ENCODE assay signal across 10 mouse cellular contexts in genomic region chr11:110483165-110483564, GRCm38 (mm10).
A peak's percentile ranks its signal among the peaks of the same experiment; 100 is the strongest.
DNase-seq lines count a peak whose midpoint lies in the region; ATAC-seq lines count a peak whose summit lies in the region.
"Had no signal": no experiment of that assay in that cellular context is flagged by ENCODE, and none has a peak within 500 bp of the region (broad histone marks: within the 10 kb centered on the region; RNA-seq: fewer than 3 reads in every experiment).

No protein-coding gene starts in this region.

- peak; percentile 67 for DNase-seq in hindbrain, embryonic 14.5 days (ENCODE audit: low spot score)
- DNase-seq in adrenal gland, postnatal 10 days, result peak; percentile 62
- DNase-seq in liver, embryonic 11.5 days (ENCODE audit: low spot score), result no peak
- peak; percentile 85 for DNase-seq in retina, postnatal 1 day
- DNase-seq in layer of hippocampus, postnatal 36 days, result no peak

- H3K36me3 ChIP-seq in hindbrain, embryonic 14.5 days (replicated peaks; ENCODE audit: control insufficient read depth, insufficient read depth), result no peaks in the 10 kb centered on the region
- H3K36me3 ChIP-seq in hindbrain, embryonic 13.5 days, result peaks cover 7% of the 10 kb centered on the region; the same call in 1 of the 2 replicates
- no peaks in the 10 kb centered on the region for H3K36me3 ChIP-seq in heart, embryonic 12.5 days
- no peaks in the 10 kb centered on the region for H3K36me3 ChIP-seq in liver, embryonic 11.5 days (ENCODE audit: control insufficient read depth, insufficient read depth, low read length)

- H3K27ac ChIP-seq in hindbrain, embryonic 14.5 days, result no peak overlapping the region
- no peak overlapping the region for H3K27ac ChIP-seq in hindbrain, embryonic 13.5 days
- H3K27ac ChIP-seq in heart, embryonic 12.5 days (ENCODE audit: poor library complexity, severe bottlenecking), result no peak overlapping the region
- no peak overlapping the region for H3K27ac ChIP-seq in liver, embryonic 11.5 days (ENCODE audit: low read depth, low read length)
- H3K27ac ChIP-seq: embryonic facial prominence, embryonic 15.5 days; macrophage had no signal

- H3K27me3 ChIP-seq in hindbrain, embryonic 14.5 days (ENCODE audit: control insufficient read depth, insufficient read depth, low read length), result 0 out of 2 replicates have a peak, but pooled peaks cover 3% of the 10 kb centered on the region
- peaks cover 22% of the 10 kb centered on the region for H3K27me3 ChIP-seq in hindbrain, embryonic 13.5 days
- no peaks in the 10 kb centered on the region for H3K27me3 ChIP-seq in heart, embryonic 12.5 days (replicated peaks)
- no peaks in the 10 kb centered on the region for H3K27me3 ChIP-seq in liver, embryonic 11.5 days (replicated peaks; ENCODE audit: control insufficient read depth, insufficient read depth, low read length)
- H3K27me3 ChIP-seq: embryonic facial prominence, embryonic 15.5 days had no signal

- H3K4me3 ChIP-seq in hindbrain, embryonic 14.5 days (replicated peaks; ENCODE audit: low read length), result no peak overlapping the region
- no peak overlapping the region for H3K4me3 ChIP-seq in hindbrain, embryonic 13.5 days
- no peak overlapping the region for H3K4me3 ChIP-seq in heart, embryonic 12.5 days
- H3K4me3 ChIP-seq in liver, embryonic 11.5 days (ENCODE audit: low read depth, low read length), result no peak overlapping the region
- H3K4me3 ChIP-seq: embryonic facial prominence, embryonic 15.5 days had no signal

- H3K9ac ChIP-seq in hindbrain, embryonic 14.5 days, result no peak overlapping the region
- no peak overlapping the region for H3K9ac ChIP-seq in hindbrain, embryonic 13.5 days
- H3K9ac ChIP-seq in heart, embryonic 12.5 days, result no peak overlapping the region
- no peak overlapping the region for H3K9ac ChIP-seq in liver, embryonic 11.5 days (ENCODE audit: low read depth, low read length)
- H3K9ac ChIP-seq: embryonic facial prominence, embryonic 15.5 days had no signal

- no peak for ATAC-seq in hindbrain, embryonic 14.5 days (ENCODE audit: low FRiP score)
- no peak for ATAC-seq in hindbrain, embryonic 13.5 days (ENCODE audit: low FRiP score)
- peak; percentile 70 for ATAC-seq in CD4-positive, CD25-positive, alpha-beta regulatory T cell, adult 4 months
- 0 out of 2 replicates have a peak, but pooled peaks have one; percentile 33 for ATAC-seq in heart, embryonic 12.5 days (ENCODE audit: insufficient number of reproducible peaks, low FRiP score)
- ATAC-seq in liver, embryonic 11.5 days (replicated peaks; ENCODE audit: low FRiP score), result peak; percentile 70

- no peak overlapping the region for H3K4me2 ChIP-seq in hindbrain, embryonic 14.5 days (replicated peaks)
- no peak overlapping the region for H3K4me2 ChIP-seq in hindbrain, embryonic 13.5 days
- H3K4me2 ChIP-seq in heart, embryonic 12.5 days, result no peak overlapping the region
- H3K4me2 ChIP-seq in liver, embryonic 11.5 days, result no peak overlapping the region
- H3K4me2 ChIP-seq: embryonic facial prominence, embryonic 15.5 days had no signal

- no peaks in the 10 kb centered on the region for H3K9me3 ChIP-seq in hindbrain, embryonic 14.5 days (ENCODE audit: control insufficient read depth, low read length)
- peaks cover 7% of the 10 kb centered on the region; the same call in 1 of the 2 replicates for H3K9me3 ChIP-seq in hindbrain, embryonic 13.5 days
- no peaks in the 10 kb centered on the region for H3K9me3 ChIP-seq in heart, embryonic 12.5 days (replicated peaks)
- no peaks in the 10 kb centered on the region for H3K9me3 ChIP-seq in liver, embryonic 11.5 days (ENCODE audit: control insufficient read depth, low read length)
- H3K9me3 ChIP-seq: embryonic facial prominence, embryonic 15.5 days had no signal

- 24% methylated on average over 6 of the region's 6 CpGs for WGBS in hindbrain, embryonic 14.5 days
- 27% methylated on average over 6 of the region's 6 CpGs for WGBS in hindbrain, embryonic 13.5 days
- 20% methylated on average over 6 of the region's 6 CpGs for WGBS in heart, embryonic 12.5 days
- 21% methylated on average over 6 of the region's 6 CpGs for WGBS in liver, embryonic 11.5 days

- peaks cover 19% of the 10 kb centered on the region for H3K4me1 ChIP-seq in hindbrain, embryonic 14.5 days (replicated peaks; ENCODE audit: control insufficient read depth, insufficient read depth, low read length)
- H3K4me1 ChIP-seq in hindbrain, embryonic 13.5 days (replicated peaks), result peaks cover 32% of the 10 kb centered on the region
- peaks cover 21% of the 10 kb centered on the region for H3K4me1 ChIP-seq in heart, embryonic 12.5 days (replicated peaks)
- peaks cover 16% of the 10 kb centered on the region for H3K4me1 ChIP-seq in liver, embryonic 11.5 days (replicated peaks; ENCODE audit: control insufficient read depth, insufficient read depth, low read length)

Comparison
In these comparisons a context has a peak if more than half of its experiments do, and no peak if none do; other contexts are left out.
1. ATAC-seq: peak in CD4-positive, CD25-positive, alpha-beta regulatory T cell, adult 4 months (single experiment), heart, embryonic 12.5 days (single experiment) and liver, embryonic 11.5 days (single experiment); none in hindbrain, embryonic 14.5 days (single experiment) and hindbrain, embryonic 13.5 days (single experiment).
2. DNase-seq: peak in hindbrain, embryonic 14.5 days (single experiment), adrenal gland, postnatal 10 days (single experiment) and retina, postnatal 1 day (single experiment); none in liver, embryonic 11.5 days (single experiment) and layer of hippocampus, postnatal 36 days (0 of 2).